Mouse (Mus musculus): Measurements from ENCODE around the gene Igfbp3.
"Not testable (repeated sequence)": the region's sequence is repeated elsewhere in the genome, so short reads cannot be mapped to it uniquely, and the experiment has no call there.

Igfbp3 gene

GRCm38 (mm10) chr11:7213501-7214341 is at the start of gene Igfbp3:
Gene Igfbp3 (minus strand): TSS chr11:7213923.
- DNase-seq (ENCODE audit: low spot score), result no peak

- DNase-seq (ENCODE audit: low spot score), result no peak
Observed at GRCm38 (mm10) chr11:7250870-7251269, 37.1 kb upstream of the Igfbp3 start.

GRCm38 (mm10) chr11:7250415-7250814 is 36.7 kb upstream of the Igfbp3 start:
- DNase-seq (ENCODE audit: low spot score), result no peak

- no peak for DNase-seq (ENCODE audit: low spot score)
Observed at GRCm38 (mm10) chr11:7244782-7245181, 31.1 kb upstream of the Igfbp3 start.

GRCm38 (mm10) chr11:7239041-7239740 is 25.5 kb upstream of the Igfbp3 start:
- no peak for DNase-seq (ENCODE audit: low spot score)

GRCm38 (mm10) chr11:7238546-7238945 is 24.8 kb upstream of the Igfbp3 start:
- no peak for DNase-seq (ENCODE audit: low spot score)

GRCm38 (mm10) chr11:7237712-7238111 is 24.0 kb upstream of the Igfbp3 start:
- no peak for DNase-seq (ENCODE audit: low spot score)

GRCm38 (mm10) chr11:7236751-7237150 is 23.0 kb upstream of the Igfbp3 start:
- no peak for DNase-seq (ENCODE audit: low spot score)

- no peak for DNase-seq (ENCODE audit: low spot score)
Observed at GRCm38 (mm10) chr11:7234981-7235609, 21.4 kb upstream of the Igfbp3 start.

GRCm38 (mm10) chr11:7234436-7234835 is 20.7 kb upstream of the Igfbp3 start:
- no peak for DNase-seq (ENCODE audit: low spot score)

GRCm38 (mm10) chr11:7233333-7233732 is 19.6 kb upstream of the Igfbp3 start:
- no peak for DNase-seq (ENCODE audit: low spot score)

- DNase-seq (ENCODE audit: low spot score), result no peak
Observed at GRCm38 (mm10) chr11:7231958-7232357, 18.2 kb upstream of the Igfbp3 start.

- no peak for DNase-seq (ENCODE audit: low spot score)
Observed at GRCm38 (mm10) chr11:7230000-7230399, 16.3 kb upstream of the Igfbp3 start.

GRCm38 (mm10) chr11:7228107-7228506 is 14.4 kb upstream of the Igfbp3 start:
- no peak for DNase-seq (ENCODE audit: low spot score)

GRCm38 (mm10) chr11:7226810-7227550 is 13.3 kb upstream of the Igfbp3 start:
- DNase-seq (ENCODE audit: low spot score), result no peak

GRCm38 (mm10) chr11:7226200-7226599 is 12.5 kb upstream of the Igfbp3 start:
- no peak for DNase-seq (ENCODE audit: low spot score)

- DNase-seq (ENCODE audit: low spot score), result not testable (repeated sequence)
Observed at GRCm38 (mm10) chr11:7221826-7222225, 8.1 kb upstream of the Igfbp3 start.

GRCm38 (mm10) chr11:7215703-7216102 is 2.0 kb upstream of the Igfbp3 start:
- DNase-seq (ENCODE audit: low spot score), result no peak

- DNase-seq (ENCODE audit: low spot score), result no peak
Observed at GRCm38 (mm10) chr11:7214761-7215160, 1.0 kb upstream of the Igfbp3 start.

GRCm38 (mm10) chr11:7214342-7214660 is 578 bp upstream of the Igfbp3 start:
- no peak for DNase-seq (ENCODE audit: low spot score)

- DNase-seq (ENCODE audit: low spot score), result no peak
Observed at GRCm38 (mm10) chr11:7213161-7213500, 592 bp downstream of the Igfbp3 start.

GRCm38 (mm10) chr11:7212126-7212798 is 1.5 kb downstream of the Igfbp3 start:
- no peak for DNase-seq (ENCODE audit: low spot score)
